7 mouse cellular contexts compared by ENCODE assay signal in genomic region chr8:71591017-71591416, GRCm38 (mm10). TPM values are rescaled to one million over a fixed set of nuclear protein-coding genes. Genes with fewer than 3 reads are reported as not detected.
A peak's percentile ranks its signal among the peaks of the same experiment; 100 is the strongest.
DNase-seq lines count a peak whose midpoint lies in the region; ATAC-seq and TF ChIP-seq lines count a peak whose summit lies in the region.

No protein-coding gene starts in this region.

- no peaks in the 10 kb centered on the region for H3K27me3 ChIP-seq in lung, embryonic 16.5 days (ENCODE audit: control insufficient read depth, insufficient read depth, low read depth, low read length)
- H3K27me3 ChIP-seq in forebrain, embryonic 11.5 days (ENCODE audit: control insufficient read depth, insufficient read depth, low read length): no peaks in the 10 kb centered on the region; the same call in 1 of the 2 replicates
- no peaks in the 10 kb centered on the region for H3K27me3 ChIP-seq in limb, embryonic 11.5 days (ENCODE audit: control insufficient read depth, insufficient read depth, low read length)
- H3K27me3 ChIP-seq in small intestine, adult 2 months (ENCODE audit: control insufficient read depth, insufficient read depth, low read length): no peaks in the 10 kb centered on the region; the same call in 1 of the 2 replicates

- ATAC-seq in lung, embryonic 16.5 days (ENCODE audit: low read depth): no peak
- ATAC-seq in forebrain, embryonic 11.5 days (replicated peaks; ENCODE audit: low FRiP score): no peak
- ATAC-seq in limb, embryonic 11.5 days (ENCODE audit: insufficient number of reproducible peaks, low FRiP score, low TSS enrichment, low read depth): no peak

- peak overlapping the region; percentile 97 for H3K9ac ChIP-seq in lung, embryonic 16.5 days (ENCODE audit: low read length)
- peak overlapping the region; percentile 96 for H3K9ac ChIP-seq in forebrain, embryonic 11.5 days (ENCODE audit: low read length)
- H3K9ac ChIP-seq in limb, embryonic 11.5 days (ENCODE audit: low read length): peak overlapping the region; percentile 96

- no peaks in the 10 kb centered on the region for H3K9me3 ChIP-seq in lung, embryonic 16.5 days (ENCODE audit: control insufficient read depth, low read length)
- H3K9me3 ChIP-seq in forebrain, embryonic 11.5 days (ENCODE audit: control insufficient read depth, low read length): no peaks in the 10 kb centered on the region
- no peaks in the 10 kb centered on the region for H3K9me3 ChIP-seq in limb, embryonic 11.5 days (ENCODE audit: control insufficient read depth, low read length)

- no peak for TF ChIP-seq POLR2A in small intestine, adult 2 months (IDR thresholded peaks at IDR 0.05; ENCODE audit: low read depth, low read length)

- DNase-seq in lung, postnatal 14 days: no peak
- no peak for DNase-seq in forebrain, embryonic 11.5 days (ENCODE audit: low spot score)
- no peak for DNase-seq in limb, embryonic 11.5 days (ENCODE audit: low spot score)
- DNase-seq in spleen, postnatal 4 days (ENCODE audit: low spot score in 2 of 2): no peak
- no peak for DNase-seq in urinary bladder, postnatal 36 days (ENCODE audit: low spot score in 2 of 2)

- H3K27ac ChIP-seq in lung, embryonic 16.5 days (ENCODE audit: low read length): peak overlapping the region; percentile 97; the same call in 1 of the 2 replicates
- no peak overlapping the region for H3K27ac ChIP-seq in forebrain, embryonic 11.5 days (ENCODE audit: low read depth, low read length)
- H3K27ac ChIP-seq in limb, embryonic 11.5 days (replicated peaks; ENCODE audit: low read depth, low read length): no peak overlapping the region
- peak overlapping the region; percentile 94 for H3K27ac ChIP-seq in small intestine, adult 2 months (ENCODE audit: insufficient read depth, low read depth, low read length)

- H3K36me3 ChIP-seq in lung, embryonic 16.5 days (ENCODE audit: control insufficient read depth, insufficient read depth, low read length): no peaks in the 10 kb centered on the region
- H3K36me3 ChIP-seq in forebrain, embryonic 11.5 days (ENCODE audit: control insufficient read depth, insufficient read depth, low read length): no peaks in the 10 kb centered on the region
- H3K36me3 ChIP-seq in limb, embryonic 11.5 days (ENCODE audit: control insufficient read depth, insufficient read depth, low read length): no peaks in the 10 kb centered on the region
- H3K36me3 ChIP-seq in small intestine, adult 2 months (ENCODE audit: control insufficient read depth, insufficient read depth, low read length): no peaks in the 10 kb centered on the region

- TF ChIP-seq CTCF in small intestine, adult 2 months (IDR thresholded peaks at IDR 0.05; ENCODE audit: extremely low read depth, insufficient read length, insufficient replicate concordance, low read depth, low read length): no peak

- 24% methylated on average over 5 of the region's 5 CpGs for WGBS in lung, embryonic 16.5 days
- WGBS in forebrain, embryonic 11.5 days: 23% methylated on average over 5 of the region's 5 CpGs
- 36% methylated on average over 5 of the region's 5 CpGs for WGBS in limb, embryonic 11.5 days
- 30% methylated on average over 5 of the region's 5 CpGs for WGBS in small intestine, adult 2 months

- peaks cover 19% of the 10 kb centered on the region for H3K4me1 ChIP-seq in lung, embryonic 16.5 days (replicated peaks; ENCODE audit: control insufficient read depth, insufficient read depth, low read length)
- H3K4me1 ChIP-seq in forebrain, embryonic 11.5 days (replicated peaks; ENCODE audit: control insufficient read depth, insufficient read depth, low read length): peaks cover 9% of the 10 kb centered on the region
- H3K4me1 ChIP-seq in limb, embryonic 11.5 days (ENCODE audit: control insufficient read depth, insufficient read depth, low read length): peaks cover 5% of the 10 kb centered on the region
- H3K4me1 ChIP-seq in small intestine, adult 2 months (ENCODE audit: control insufficient read depth, insufficient read depth, insufficient read length, low read length): peaks cover 15% of the 10 kb centered on the region

- peak overlapping the region; percentile 88 for H3K4me2 ChIP-seq in lung, embryonic 16.5 days (ENCODE audit: low read depth, low read length)
- peak overlapping the region; percentile 96 for H3K4me2 ChIP-seq in forebrain, embryonic 11.5 days (ENCODE audit: low read depth, low read length, severe bottlenecking)
- peak overlapping the region; percentile 92 for H3K4me2 ChIP-seq in limb, embryonic 11.5 days (ENCODE audit: low read depth, severe bottlenecking)

- peak overlapping the region; percentile 86 for H3K4me3 ChIP-seq in lung, embryonic 16.5 days (ENCODE audit: low read length)
- peak overlapping the region; percentile 90 for H3K4me3 ChIP-seq in forebrain, embryonic 11.5 days (ENCODE audit: low read depth, low read length)
- peak overlapping the region; percentile 92 for H3K4me3 ChIP-seq in limb, embryonic 11.5 days (ENCODE audit: low read depth, low read length)
- peak overlapping the region; percentile 80 for H3K4me3 ChIP-seq in small intestine, adult 2 months (ENCODE audit: low read depth, low read length)

RNA-seq across cellular contexts. Expression of gene Pgls, which starts 1.0 kb away (rescaled TPM):
- 202 and 218 TPM in 2 replicates for polyA plus RNA-seq in lung, embryonic 16.5 days (2015; fragmentation: Nextera tagmentation; extraction: Ambion mirVana)
- polyA plus RNA-seq in forebrain, embryonic 11.5 days (2014; fragmentation: Nextera tagmentation; extraction: Ambion mirVana): 218 and 238 TPM in 2 replicates
- 230 and 239 TPM in 2 replicates for polyA plus RNA-seq in limb, embryonic 11.5 days (2014; fragmentation: Nextera tagmentation; extraction: Ambion mirVana)
- 174 and 266 TPM in 2 replicates for polyA plus RNA-seq in small intestine, adult 2 months (2012; rRNA removed)

RNA-seq across cellular contexts. Expression of gene Fam129c, which starts 6.4 kb away (rescaled TPM):
- polyA plus RNA-seq in lung, embryonic 16.5 days (2015; fragmentation: Nextera tagmentation; extraction: Ambion mirVana): 2.7 and 3.7 TPM in 2 replicates
- 3.2 and 4.3 TPM in 2 replicates for polyA plus RNA-seq in forebrain, embryonic 11.5 days (2014; fragmentation: Nextera tagmentation; extraction: Ambion mirVana)
- polyA plus RNA-seq in limb, embryonic 11.5 days (2014; fragmentation: Nextera tagmentation; extraction: Ambion mirVana): 2.7 and 3.8 TPM in 2 replicates
- polyA plus RNA-seq in small intestine, adult 2 months (2012; rRNA removed): 1.7 and 4.5 TPM in 2 replicates

RNA-seq across cellular contexts. Expression of gene Colgalt1, which starts 19.8 kb away (rescaled TPM):
- 70.3 and 72.9 TPM in 2 replicates for polyA plus RNA-seq in lung, embryonic 16.5 days (2015; fragmentation: Nextera tagmentation; extraction: Ambion mirVana)
- 41.8 and 48.6 TPM in 2 replicates for polyA plus RNA-seq in forebrain, embryonic 11.5 days (2014; fragmentation: Nextera tagmentation; extraction: Ambion mirVana)
- polyA plus RNA-seq in limb, embryonic 11.5 days (2014; fragmentation: Nextera tagmentation; extraction: Ambion mirVana): 46.6 and 49.8 TPM in 2 replicates
- polyA plus RNA-seq in small intestine, adult 2 months (2012; rRNA removed): 52.4 and 59.8 TPM in 2 replicates

RNA-seq across cellular contexts. Expression of gene Slc27a1, which starts 22.3 kb away (rescaled TPM):
- 38.4 and 39.5 TPM in 2 replicates for polyA plus RNA-seq in lung, embryonic 16.5 days (2015; fragmentation: Nextera tagmentation; extraction: Ambion mirVana)
- 18.4 and 19.1 TPM in 2 replicates for polyA plus RNA-seq in forebrain, embryonic 11.5 days (2014; fragmentation: Nextera tagmentation; extraction: Ambion mirVana)
- 16.7 and 18.0 TPM in 2 replicates for polyA plus RNA-seq in limb, embryonic 11.5 days (2014; fragmentation: Nextera tagmentation; extraction: Ambion mirVana)
- 28.6 and 29.6 TPM in 2 replicates for polyA plus RNA-seq in small intestine, adult 2 months (2012; rRNA removed)

RNA-seq across cellular contexts. Expression of gene Nxnl1, which starts 24.6 kb away (rescaled TPM):
- 0.10 TPM in 1 of 2 replicates, not detected in the other for polyA plus RNA-seq in lung, embryonic 16.5 days (2015; fragmentation: Nextera tagmentation; extraction: Ambion mirVana)
- polyA plus RNA-seq in forebrain, embryonic 11.5 days (2014; fragmentation: Nextera tagmentation; extraction: Ambion mirVana): not detected in 2 replicates
- not detected in 2 replicates for polyA plus RNA-seq in limb, embryonic 11.5 days (2014; fragmentation: Nextera tagmentation; extraction: Ambion mirVana)
- not detected in 2 replicates for polyA plus RNA-seq in small intestine, adult 2 months (2012; rRNA removed)

Comparison
In these comparisons a context has a peak if more than half of its experiments do, and no peak if none do; other contexts are left out.
1. H3K27ac ChIP-seq: peak in lung, embryonic 16.5 days (single experiment) and small intestine, adult 2 months (single experiment); none in forebrain, embryonic 11.5 days (single experiment) and limb, embryonic 11.5 days (single experiment).
2. Peak in every context shown above with its lines, with median percentiles within 50 percentile points of each other: H3K4me2 ChIP-seq, H3K4me3 ChIP-seq and H3K9ac ChIP-seq.